Mouse (Mus musculus): ENCODE measurements around the gene Ankrd40. TPM values are rescaled to one million over a fixed set of nuclear protein-coding genes. Genes with fewer than 3 reads are reported as not detected.

Gene Ankrd40
- polyA plus RNA-seq, 1 experiment from 2014 or later, result 16.3 TPM

DNA sequence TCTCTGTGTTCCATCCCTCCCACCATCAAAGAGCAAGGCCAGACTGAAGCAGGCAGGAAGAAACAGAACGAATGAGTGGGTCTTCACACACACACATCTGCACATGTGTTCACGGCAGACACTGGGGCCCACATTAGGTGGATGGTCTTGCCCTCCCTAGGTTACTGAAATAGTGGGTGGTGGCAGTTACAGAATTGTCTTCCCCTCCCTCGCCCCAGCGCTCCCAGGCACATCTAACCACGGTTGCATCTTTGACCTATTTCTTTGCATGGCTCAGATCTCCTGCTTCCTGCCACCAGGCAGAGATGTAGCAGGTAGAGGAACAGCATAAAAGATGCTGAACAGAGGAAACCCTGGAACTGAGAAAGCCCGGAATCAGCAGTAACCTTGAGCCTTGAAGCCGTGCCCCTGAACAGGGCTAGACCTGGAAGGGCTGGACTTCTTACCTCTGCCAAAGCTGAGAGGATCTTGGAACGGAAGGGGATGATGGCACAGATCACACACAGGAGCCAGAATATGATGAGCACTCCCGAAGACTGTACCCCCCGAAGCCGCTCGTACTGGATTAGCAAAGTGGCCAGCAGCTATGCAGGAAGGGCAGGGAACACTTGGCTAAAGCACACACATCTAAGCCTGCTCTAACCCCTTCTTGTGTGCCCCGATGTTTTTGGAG, 46.6 kb downstream of the Ankrd40 start:
- Histone ChIP-seq H3K27me3 (ENCODE audit: insufficient read depth, poor library complexity, severe bottlenecking) (peaks cover 46% of the 10 kb centered on the region), H3K4me3 (no peak overlapping the region), H3K27ac (no peak overlapping the region), H3K4me1 (peaks cover 20% of the 10 kb centered on the region), H3K9me3 (no peaks in the 10 kb centered on the region), H3K36me3 (no peaks in the 10 kb centered on the region)
- 80% methylated on average over 13 of the region's 13 CpGs for WGBS
- no peak for DNase-seq (ENCODE audit: low spot score)

- Histone ChIP-seq H3K4me1 (no peaks in the 10 kb centered on the region), H3K27me3 (ENCODE audit: insufficient read depth, poor library complexity, severe bottlenecking) (peaks cover 42% of the 10 kb centered on the region), H3K36me3 (no peaks in the 10 kb centered on the region), H3K27ac (no peak overlapping the region), H3K9me3 (no peaks in the 10 kb centered on the region), H3K4me3 (no peak overlapping the region)
- 46% methylated on average over 2 of the region's 2 CpGs for WGBS
- DNase-seq (ENCODE audit: low spot score), result no peak
Observed at GRCm38 (mm10) chr11:94379061-94379460, 51.3 kb downstream of the Ankrd40 start.

GRCm38 (mm10) chr11:94379736-94380135, 51.9 kb downstream of the Ankrd40 start:
- no peak for DNase-seq (ENCODE audit: low spot score)
- H3K27me3 ChIP-seq (ENCODE audit: insufficient read depth, poor library complexity, severe bottlenecking), result peaks cover 41% of the 10 kb centered on the region
- WGBS, result 68% methylated on average over 8 of the region's 8 CpGs
- no peaks in the 10 kb centered on the region for H3K9me3 ChIP-seq
- H3K27ac ChIP-seq, result no peak overlapping the region
- no peak overlapping the region for H3K4me3 ChIP-seq
- H3K36me3 ChIP-seq, result no peaks in the 10 kb centered on the region
- no peaks in the 10 kb centered on the region for H3K4me1 ChIP-seq

DNA sequence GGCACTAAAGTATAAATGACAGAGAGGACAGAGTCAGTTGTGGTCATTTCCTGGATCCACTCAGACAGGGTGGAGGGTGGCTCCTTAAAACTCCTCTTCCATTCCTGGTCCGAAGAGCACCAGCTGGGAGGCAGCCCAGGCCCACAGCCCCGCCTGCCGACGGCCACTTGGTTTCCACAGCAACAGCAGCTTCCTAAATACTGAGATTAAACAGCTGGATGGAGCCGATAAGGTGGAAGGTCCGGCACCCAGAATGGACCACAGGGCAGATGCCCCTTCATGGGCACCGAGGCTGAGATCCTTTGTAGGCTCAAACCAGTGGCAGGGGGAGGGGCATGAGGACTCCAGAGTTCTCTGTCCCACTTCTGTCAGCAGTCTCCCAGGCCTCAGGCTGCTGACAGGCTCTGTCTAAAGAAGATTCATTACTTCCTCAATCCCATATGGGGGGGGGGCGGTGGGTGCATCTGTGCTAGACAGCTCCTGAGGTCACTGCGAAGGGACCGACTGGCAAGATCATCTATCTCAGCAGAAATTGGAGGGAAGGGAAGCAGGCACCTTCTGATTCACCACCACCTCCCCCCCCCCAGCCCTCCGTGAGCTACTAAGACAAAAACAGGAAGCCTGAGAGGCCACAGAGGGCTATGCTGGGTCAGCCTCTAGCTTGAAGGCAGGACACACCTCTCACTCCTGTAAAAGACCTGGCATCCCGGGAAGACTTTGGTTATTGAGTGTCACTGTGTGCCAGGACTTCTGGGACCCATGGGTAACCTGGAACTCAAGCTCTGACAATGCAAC, 58.4 kb downstream of the Ankrd40 start:
- peaks cover 16% of the 10 kb centered on the region for H3K4me1 ChIP-seq
- peak overlapping the region; percentile 57 for H3K27ac ChIP-seq
- 17% methylated on average over 12 of the region's 12 CpGs for WGBS
- H3K27me3 ChIP-seq (ENCODE audit: insufficient read depth, poor library complexity, severe bottlenecking), result peaks cover 40% of the 10 kb centered on the region
- peak overlapping the region; percentile 29; the same call in 1 of the 2 replicates for H3K4me3 ChIP-seq
- no peaks in the 10 kb centered on the region for H3K36me3 ChIP-seq
- DNase-seq (ENCODE audit: low spot score), result no peak
- no peaks in the 10 kb centered on the region for H3K9me3 ChIP-seq

- H3K9me3 ChIP-seq, result no peaks in the 10 kb centered on the region
- peaks cover 42% of the 10 kb centered on the region for H3K27me3 ChIP-seq (ENCODE audit: insufficient read depth, poor library complexity, severe bottlenecking)
- H3K27ac ChIP-seq, result no peak overlapping the region
- DNase-seq (ENCODE audit: low spot score), result no peak
- no peak overlapping the region for H3K4me3 ChIP-seq
- 66% methylated on average over 4 of the region's 4 CpGs for WGBS
- no peaks in the 10 kb centered on the region for H3K36me3 ChIP-seq
- H3K4me1 ChIP-seq, result peaks cover 22% of the 10 kb centered on the region
Observed at GRCm38 (mm10) chr11:94387756-94388155, 60.0 kb downstream of the Ankrd40 start.

- H3K36me3 ChIP-seq, result no peaks in the 10 kb centered on the region
- no peaks in the 10 kb centered on the region for H3K9me3 ChIP-seq
- no peak overlapping the region for H3K4me3 ChIP-seq
- DNase-seq (ENCODE audit: low spot score), result no peak
- H3K27me3 ChIP-seq (ENCODE audit: insufficient read depth, poor library complexity, severe bottlenecking), result peaks cover 47% of the 10 kb centered on the region
- 72% methylated on average over 4 of the region's 4 CpGs for WGBS
- H3K27ac ChIP-seq, result no peak overlapping the region
- peaks cover 26% of the 10 kb centered on the region for H3K4me1 ChIP-seq
Observed at GRCm38 (mm10) chr11:94389021-94389420, 61.2 kb downstream of the Ankrd40 start.

DNA sequence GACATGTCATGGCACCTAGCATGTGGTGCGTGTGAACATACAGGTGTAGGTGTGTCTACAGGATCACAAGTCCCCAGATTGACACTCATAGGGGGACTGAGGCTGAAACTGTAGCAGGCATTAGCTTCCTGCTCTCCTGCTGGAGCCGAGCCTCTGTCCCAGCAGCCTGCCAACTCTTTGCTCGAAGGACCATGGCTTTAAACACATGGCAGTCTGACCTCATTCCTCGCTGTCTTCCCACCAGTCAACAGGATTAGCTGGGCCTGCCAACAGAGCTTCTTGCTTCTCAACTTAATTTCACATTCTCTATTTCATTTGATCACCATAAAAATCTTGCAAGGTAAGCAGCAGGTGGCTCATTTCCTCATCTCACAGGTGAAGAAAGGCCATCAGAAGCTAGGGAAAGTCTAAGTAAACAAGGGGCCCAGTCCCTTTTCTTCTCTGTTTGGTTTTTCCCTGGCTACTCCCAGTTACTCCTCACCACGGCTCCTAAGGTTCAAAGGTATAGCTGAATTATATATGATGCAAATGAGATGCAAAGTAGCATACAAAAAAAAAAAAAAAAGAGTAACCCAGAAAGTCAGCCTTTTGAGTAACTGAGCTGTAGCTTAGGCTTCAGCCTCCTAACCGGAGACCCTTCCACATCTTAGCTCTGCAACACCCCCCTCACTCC, 62.1 kb downstream of the Ankrd40 start:
- Histone ChIP-seq H3K4me1 (peaks cover 32% of the 10 kb centered on the region), H3K9me3 (no peaks in the 10 kb centered on the region), H3K27me3 (ENCODE audit: insufficient read depth, poor library complexity, severe bottlenecking) (peaks cover 47% of the 10 kb centered on the region), H3K36me3 (no peaks in the 10 kb centered on the region), H3K4me3 (no peak overlapping the region), H3K27ac (no peak overlapping the region)
- WGBS, result 63% methylated on average over 6 of the region's 6 CpGs
- DNase-seq (ENCODE audit: low spot score), result no peak

DNA sequence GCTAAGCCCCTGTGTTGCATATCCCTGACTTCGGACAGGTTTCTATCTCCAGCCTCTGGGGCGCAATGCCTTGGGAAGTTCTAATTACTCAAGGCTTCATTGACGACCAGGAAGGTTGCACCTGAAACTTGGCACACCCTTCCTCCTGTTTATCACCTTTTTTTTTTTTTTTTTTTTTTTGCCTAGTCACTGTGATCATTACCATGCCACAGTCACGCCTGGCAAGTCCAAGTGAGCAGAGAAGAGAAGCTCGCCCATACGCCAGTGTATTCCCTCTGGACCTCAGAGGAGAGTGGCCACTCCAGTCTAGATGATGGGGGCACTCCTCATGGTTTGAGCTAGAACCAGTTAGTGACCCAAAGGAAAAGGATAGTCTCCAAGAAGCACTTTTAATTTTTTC, 63.0 kb downstream of the Ankrd40 start:
- H3K4me1 ChIP-seq, result peaks cover 26% of the 10 kb centered on the region
- no peaks in the 10 kb centered on the region for H3K9me3 ChIP-seq
- DNase-seq (ENCODE audit: low spot score), result no peak
- H3K27me3 ChIP-seq (ENCODE audit: insufficient read depth, poor library complexity, severe bottlenecking), result peaks cover 41% of the 10 kb centered on the region
- 78% methylated on average over 6 of the region's 6 CpGs for WGBS
- H3K36me3 ChIP-seq, result no peaks in the 10 kb centered on the region
- H3K4me3 ChIP-seq, result no peak overlapping the region
- no peak overlapping the region for H3K27ac ChIP-seq

Other genes starting within 250 kb of the Ankrd40 start
- gene Tob1, start 116.5 kb upstream of the Ankrd40 start, polyA plus RNA-seq (2016; fragmentation: Nextera tagmentation; extraction: Ambion mirVana), result 18.5 and 21.7 TPM in 2 replicates
- gene Wfikkn2, start 82.0 kb upstream of the Ankrd40 start, polyA plus RNA-seq (2016; fragmentation: Nextera tagmentation; extraction: Ambion mirVana), result 0.59 and 1.7 TPM in 2 replicates
- gene Gm21885, start 46.1 kb upstream of the Ankrd40 start, polyA plus RNA-seq (2016; fragmentation: Nextera tagmentation; extraction: Ambion mirVana), result 0.18 TPM in 1 of 2 replicates, not detected in the other
- 66.3 and 93.4 TPM in 2 replicates for gene Luc7l3, start 6.0 kb upstream of the Ankrd40 start, polyA plus RNA-seq (2016; fragmentation: Nextera tagmentation; extraction: Ambion mirVana)
- 0.48 and 0.88 TPM in 2 replicates for gene Abcc3, start 65.0 kb downstream of the Ankrd40 start, polyA plus RNA-seq (2016; fragmentation: Nextera tagmentation; extraction: Ambion mirVana)
- gene Cacna1g, start 146.2 kb downstream of the Ankrd40 start, polyA plus RNA-seq (2016; fragmentation: Nextera tagmentation; extraction: Ambion mirVana), result 1.5 and 2.4 TPM in 2 replicates
- not detected in 2 replicates for gene Spata20, start 158.2 kb downstream of the Ankrd40 start, polyA plus RNA-seq (2016; fragmentation: Nextera tagmentation; extraction: Ambion mirVana)
- 7.7 and 14.2 TPM in 2 replicates for gene Epn3, start 172.0 kb downstream of the Ankrd40 start, polyA plus RNA-seq (2016; fragmentation: Nextera tagmentation; extraction: Ambion mirVana)
- 9.3 and 12.5 TPM in 2 replicates for gene Mycbpap, start 193.7 kb downstream of the Ankrd40 start, polyA plus RNA-seq (2016; fragmentation: Nextera tagmentation; extraction: Ambion mirVana)
- gene Rsad1, start 221.3 kb downstream of the Ankrd40 start, polyA plus RNA-seq (2016; fragmentation: Nextera tagmentation; extraction: Ambion mirVana), result 3.2 and 6.9 TPM in 2 replicates
- gene Chad, start 237.0 kb downstream of the Ankrd40 start, polyA plus RNA-seq (2016; fragmentation: Nextera tagmentation; extraction: Ambion mirVana), result 0.11 and 0.28 TPM in 2 replicates

Measured in heart, embryonic 10.5 days (tissue).